Mouse (Mus musculus): ENCODE data around the gene Ckmt2. TPM values are rescaled to one million over a fixed set of nuclear protein-coding genes. Genes with fewer than 3 reads are reported as not detected.

The Ckmt2 gene
- polyA plus RNA-seq, 1 experiment from 2014 or later, result not detected

Other genes starting within 250 kb of the Ckmt2 start
- gene Acot12, start 135.4 kb downstream of the Ckmt2 start, polyA plus RNA-seq (2015; fragmentation: Nextera tagmentation; extraction: Ambion mirVana), result 0.19 TPM in 1 of 2 replicates, not detected in the other
- 19.8 and 20.8 TPM in 2 replicates for gene Zcchc9, start 69.2 kb downstream of the Ckmt2 start, polyA plus RNA-seq (2015; fragmentation: Nextera tagmentation; extraction: Ambion mirVana)